Mouse (Mus musculus) brain, embryonic 14.5 days (tissue): ENCODE results near the gene Tm4sf5.

Experiments
- CTCF ChIP-seq: fragments of 200-500 bp; IDR thresholded peaks from 2 replicates; pipeline ENCODE4 v1.5.1; 2012; ENCODE audit warnings: inconsistent platforms, mild to moderate bottlenecking, moderate library complexity, borderline replicate concordance; ENCODE audit not compliant: insufficient read depth, insufficient read length; ENCODE audit errors: extremely low read depth
- POLR2A ChIP-seq: fragments of 200-500 bp; IDR thresholded peaks from 2 replicates; pipeline ENCODE4 v1.6.1; 2012; ENCODE audit warnings: mild to moderate bottlenecking, inconsistent platforms, borderline replicate concordance; ENCODE audit not compliant: poor library complexity, insufficient read depth, insufficient read length, severe bottlenecking; ENCODE audit errors: extremely low read depth

- TF ChIP-seq CTCF (no peak), POLR2A (no peak)
These were observed 2.0 kb downstream of the Tm4sf5 start for GRCm38 (mm10) chr11:70506962-70507515.
